Mouse (Mus musculus): ENCODE measurements around the gene Cyp4f17. TPM values are rescaled to one million over a fixed set of nuclear protein-coding genes. Genes with fewer than 3 reads are reported as not detected.
"Not testable (repeated sequence)": the region's sequence is repeated elsewhere in the genome, so short reads cannot be mapped to it uniquely, and the experiment has no call there.

The Cyp4f17 gene
- polyA plus RNA-seq, 1 experiment from 2014 or later, result 7.8 TPM

GRCm38 (mm10) chr17:32573286-32573685 is 67.4 kb downstream of the Cyp4f17 start:
- H3K9me3 ChIP-seq; ATAC-seq (replicated peaks); H3K27ac ChIP-seq (replicated peaks); H3K4me3 ChIP-seq; H3K9ac ChIP-seq (replicated peaks); H3K4me2 ChIP-seq (replicated peaks); H3K4me1 ChIP-seq; H3K27me3 ChIP-seq; H3K36me3 ChIP-seq: not testable (repeated sequence)
- WGBS, result 78% methylated on average over 2 of the region's 2 CpGs

- H3K4me3 ChIP-seq, result no peak overlapping the region
- no peak overlapping the region for H3K27ac ChIP-seq (replicated peaks)
- no peaks in the 10 kb centered on the region for H3K9me3 ChIP-seq
- H3K36me3 ChIP-seq, result no peaks in the 10 kb centered on the region
- ATAC-seq (replicated peaks), result no peak
- H3K4me2 ChIP-seq (replicated peaks), result no peak overlapping the region
- 71% methylated on average over 7 of the region's 7 CpGs for WGBS
- no peaks in the 10 kb centered on the region for H3K27me3 ChIP-seq
- no peaks in the 10 kb centered on the region for H3K4me1 ChIP-seq
- no peak overlapping the region for H3K9ac ChIP-seq (replicated peaks)
Observed at GRCm38 (mm10) chr17:32577496-32578186, 71.8 kb downstream of the Cyp4f17 start.

Other genes with a start within 250 kb of the Cyp4f17 start
- gene Brd4, start 221.3 kb upstream of the Cyp4f17 start, polyA plus RNA-seq (2015; fragmentation: Nextera tagmentation; extraction: Ambion mirVana), result 80.2 and 80.8 TPM in 2 replicates
- gene Akap8, start 184.8 kb upstream of the Cyp4f17 start, polyA plus RNA-seq (2015; fragmentation: Nextera tagmentation; extraction: Ambion mirVana), result 107 and 111 TPM in 2 replicates
- gene Akap8l, start 155.4 kb upstream of the Cyp4f17 start, polyA plus RNA-seq (2015; fragmentation: Nextera tagmentation; extraction: Ambion mirVana), result 138 and 140 TPM in 2 replicates
- 38.8 and 40.3 TPM in 2 replicates for gene Wiz, start 116.6 kb upstream of the Cyp4f17 start, polyA plus RNA-seq (2015; fragmentation: Nextera tagmentation; extraction: Ambion mirVana)
- 0.56 and 0.64 TPM in 2 replicates for gene Rasal3, start 102.5 kb upstream of the Cyp4f17 start, polyA plus RNA-seq (2015; fragmentation: Nextera tagmentation; extraction: Ambion mirVana)
- gene Pglyrp2, start 81.9 kb upstream of the Cyp4f17 start, polyA plus RNA-seq (2015; fragmentation: Nextera tagmentation; extraction: Ambion mirVana), result not detected in 2 replicates
- 0.23 TPM in 1 of 2 replicates, not detected in the other for gene Cyp4f39, start 53.3 kb upstream of the Cyp4f17 start, polyA plus RNA-seq (2015; fragmentation: Nextera tagmentation; extraction: Ambion mirVana)
- 19.8 and 24.9 TPM in 2 replicates for gene Cyp4f16, start 30.5 kb downstream of the Cyp4f17 start, polyA plus RNA-seq (2015; fragmentation: Nextera tagmentation; extraction: Ambion mirVana)
- not detected in 2 replicates for gene Cyp4f37, start 115.3 kb downstream of the Cyp4f17 start, polyA plus RNA-seq (2015; fragmentation: Nextera tagmentation; extraction: Ambion mirVana)
- not detected in 2 replicates for gene Cyp4f40, start 152.8 kb downstream of the Cyp4f17 start, polyA plus RNA-seq (2015; fragmentation: Nextera tagmentation; extraction: Ambion mirVana)
- gene Cyp4f15, start 179.6 kb downstream of the Cyp4f17 start, polyA plus RNA-seq (2015; fragmentation: Nextera tagmentation; extraction: Ambion mirVana), result 1.1 and 1.5 TPM in 2 replicates

Data from forebrain, embryonic 15.5 days (tissue).